Mouse (Mus musculus) kidney, postnatal 25 days (tissue): ENCODE measurements around the gene Tlnrd1.

Source experiments
- DNase-seq, 2 experiments: peaks; one replicate each; pipeline ENCODE4 v3.0.0; 2021; ENCODE audit warnings: mixed read lengths in 2 of 2

Tlnrd1 gene

DNA sequence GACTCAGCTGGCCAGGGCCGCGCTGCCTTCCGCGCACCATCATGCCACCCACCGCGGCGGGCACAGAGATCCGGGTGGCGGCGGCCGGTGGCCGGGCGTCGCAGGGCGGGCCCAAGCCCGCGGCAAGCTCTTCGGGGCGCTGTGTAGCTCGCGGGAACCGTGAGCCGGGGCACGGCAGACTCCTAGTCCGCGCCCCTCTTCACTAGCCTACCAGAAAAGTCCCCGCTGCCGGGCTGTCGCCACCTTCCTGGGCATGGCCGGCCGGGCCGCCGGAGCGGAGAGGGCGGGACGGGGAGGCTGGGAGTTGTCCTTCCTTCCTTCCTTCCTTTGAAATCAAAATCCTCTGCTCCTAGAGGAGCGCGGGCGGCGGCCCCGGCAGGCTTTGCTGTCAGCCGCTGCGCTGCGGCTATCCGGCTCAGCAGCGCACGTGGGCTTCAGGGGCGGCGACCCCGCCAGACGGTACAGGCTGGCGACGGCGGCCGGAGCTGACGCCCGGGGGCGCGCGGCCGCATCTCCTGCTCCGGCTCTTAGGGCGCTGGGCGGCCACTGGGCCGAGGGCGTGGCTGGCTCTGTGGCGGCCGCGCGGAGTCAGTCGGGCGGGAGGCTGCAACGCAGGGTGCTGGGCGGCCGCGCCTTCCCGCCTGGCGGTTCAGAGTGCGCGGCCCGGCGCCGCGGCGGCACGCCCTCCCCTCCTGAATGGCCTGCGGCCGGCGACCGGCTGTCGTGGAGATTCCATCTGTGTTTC, 657 bp downstream of the Tlnrd1 start:
- DNase-seq, result peak; percentile 78 to 92

DNA sequence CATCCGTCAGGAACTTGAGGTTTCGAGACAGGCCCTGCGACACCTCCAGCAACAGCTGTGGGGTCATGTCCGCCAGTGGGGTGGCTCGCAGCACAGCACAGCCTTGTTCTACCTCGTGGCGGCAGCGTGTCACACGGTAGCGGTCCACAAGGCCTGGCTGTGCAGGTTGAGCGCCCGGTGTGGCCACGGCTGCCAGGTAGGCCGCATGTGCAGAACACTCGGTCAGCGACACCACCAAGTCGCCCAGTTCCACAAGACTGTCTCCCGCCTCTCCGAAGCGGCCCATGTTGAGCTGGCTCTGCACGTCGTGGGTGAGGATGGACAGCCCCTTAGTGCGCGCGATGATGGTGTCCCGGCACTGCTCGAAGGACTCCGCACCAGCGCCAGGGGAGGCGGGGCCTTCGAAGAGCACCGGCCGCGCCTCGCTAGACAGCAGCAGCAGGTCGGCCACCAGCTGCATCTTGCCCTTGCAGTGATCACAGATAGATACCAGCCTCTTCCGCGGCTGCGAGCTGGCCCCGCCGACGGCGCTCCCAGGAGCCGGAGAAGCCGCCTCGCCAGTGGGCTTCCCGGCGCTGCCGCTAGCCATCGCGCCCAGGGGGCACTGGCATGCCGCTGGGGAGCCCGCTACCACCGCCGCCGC, 1.4 kb downstream of the Tlnrd1 start:
- DNase-seq, result peak; percentile 66 to 83

DNA sequence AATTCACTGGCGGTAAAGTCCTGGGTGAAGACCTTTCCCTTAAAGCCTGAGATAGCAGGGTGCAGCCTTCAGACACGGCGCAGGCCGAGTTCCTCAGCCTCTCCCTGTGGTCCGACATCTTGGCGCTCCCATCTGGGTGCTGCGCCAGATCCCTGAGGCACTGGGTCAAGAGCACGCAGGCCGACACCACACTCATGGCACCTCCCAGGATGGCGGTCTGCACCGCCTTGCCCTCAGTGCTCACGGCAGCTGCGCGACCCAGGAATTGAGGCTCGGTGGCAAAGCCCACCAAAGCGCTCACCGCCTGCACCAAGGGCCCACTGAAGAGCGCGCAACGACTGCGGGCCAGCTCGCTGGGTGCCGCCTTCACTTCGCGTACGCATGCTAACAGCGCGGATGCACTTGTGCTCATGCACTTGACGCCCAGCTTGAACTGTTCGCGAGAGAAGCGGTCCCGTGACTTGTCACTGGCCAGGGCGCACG, 1.9 kb downstream of the Tlnrd1 start:
- no peak for DNase-seq

DNA sequence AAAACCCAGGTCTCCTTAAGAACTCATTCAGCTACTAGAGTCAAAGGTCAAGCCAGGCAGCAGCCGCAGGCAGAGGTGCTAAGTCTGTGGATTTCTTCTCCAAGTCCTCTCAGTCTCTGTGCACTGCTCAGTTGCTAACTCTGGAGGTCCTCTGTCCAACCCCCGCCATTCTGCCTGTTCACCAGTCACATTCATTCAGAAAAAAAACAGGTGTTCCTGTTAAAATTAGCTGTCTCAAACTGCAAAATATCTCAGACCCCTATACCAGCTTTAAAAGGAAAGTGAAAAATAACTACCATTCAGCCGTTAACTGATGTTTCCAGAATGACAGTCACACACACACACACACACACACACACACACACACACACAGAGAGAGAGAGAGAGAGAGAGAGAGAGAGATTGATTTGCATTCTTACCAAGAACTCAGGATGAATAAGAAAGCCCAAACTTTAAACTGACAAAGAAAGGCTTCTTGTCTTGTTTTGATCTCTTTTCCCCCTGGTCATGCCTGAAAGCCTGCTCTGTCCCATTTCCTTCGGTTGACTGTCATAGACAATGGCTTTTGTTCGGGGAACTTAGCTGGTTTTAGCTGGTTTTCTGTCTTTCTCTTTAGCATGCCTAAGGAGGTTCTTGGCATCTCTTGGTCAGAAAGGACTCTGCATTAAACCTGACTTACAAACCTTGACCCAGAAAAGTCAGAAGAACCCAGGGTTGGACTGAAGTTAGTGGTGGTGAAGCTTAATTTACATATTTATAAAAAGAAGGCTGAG, 5.2 kb downstream of the Tlnrd1 start:
- peak; percentile 26 to 59 for DNase-seq

DNA sequence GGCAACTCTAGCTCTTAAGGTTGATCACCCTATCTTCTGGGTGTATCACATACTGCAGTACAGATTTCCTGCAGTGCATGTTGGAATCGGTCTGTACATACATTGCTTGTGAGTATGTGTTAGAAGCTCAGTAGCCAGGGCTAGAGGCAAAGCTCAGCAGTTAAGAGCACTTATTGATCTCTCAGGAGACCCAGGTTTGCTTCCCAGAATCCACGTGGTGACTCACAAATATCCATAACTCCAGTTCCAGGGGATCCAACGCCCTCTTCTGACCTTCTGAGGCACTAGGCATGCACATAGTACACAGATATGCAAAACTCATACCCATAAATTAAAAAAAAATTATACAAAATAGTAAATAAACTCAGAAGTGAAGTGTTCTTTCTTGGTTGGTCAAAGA, 7.0 kb downstream of the Tlnrd1 start:
- DNase-seq, result no peak

DNA sequence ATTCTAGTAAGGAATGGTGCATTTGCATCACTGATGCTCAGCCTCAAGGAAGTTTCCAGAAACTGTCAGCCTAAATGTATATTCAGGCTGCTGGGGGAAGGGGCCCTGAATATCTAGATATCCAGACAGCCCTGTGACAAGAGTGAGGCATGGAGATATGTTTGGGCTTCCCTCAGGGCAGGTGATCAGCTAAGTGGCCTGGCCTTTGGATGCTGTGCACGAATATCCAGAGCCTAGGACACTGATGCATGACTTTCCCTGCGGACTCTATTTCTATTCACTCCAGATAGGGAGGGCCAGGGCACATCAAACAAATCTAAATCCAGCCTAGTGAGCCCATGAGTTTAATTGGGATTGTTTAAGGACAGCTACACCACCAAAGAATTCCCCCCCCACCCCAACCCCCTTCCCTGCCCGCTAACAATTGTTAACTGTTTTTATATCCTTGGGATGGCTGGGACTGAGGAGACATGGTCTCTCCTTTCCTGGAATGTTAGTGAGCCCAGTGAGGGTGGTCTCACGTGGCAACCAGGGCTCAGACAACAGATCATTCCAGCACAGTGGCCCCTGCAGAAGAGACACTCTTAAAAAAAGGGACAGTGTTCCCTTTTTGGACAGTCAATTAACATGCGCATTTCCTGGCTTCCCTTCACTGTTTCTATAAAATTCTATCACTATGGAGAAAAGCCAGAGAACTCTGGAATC, 14.1 kb downstream of the Tlnrd1 start:
- peak in 1 of 2 experiments; percentile 17 for DNase-seq

DNA sequence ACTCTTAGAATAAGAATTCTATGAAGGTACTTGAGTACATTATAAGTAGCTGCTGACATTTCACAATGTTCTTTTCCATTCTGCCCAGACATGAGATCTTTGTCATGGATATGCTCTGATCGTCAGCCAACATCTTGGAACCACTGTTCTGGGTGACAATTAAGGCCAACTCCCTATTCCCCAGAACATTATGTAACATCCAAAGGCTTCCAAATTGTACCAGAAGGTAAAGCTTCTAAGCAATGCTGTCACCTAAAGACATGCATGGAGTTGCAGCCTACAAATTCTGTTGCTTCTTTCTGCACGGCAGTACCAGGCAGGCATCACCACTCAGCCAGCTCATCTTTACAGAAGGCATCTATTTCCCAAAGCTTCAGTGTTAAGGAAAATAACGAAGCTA, 15.9 kb downstream of the Tlnrd1 start:
- DNase-seq, result peak in 1 of 2 experiments; percentile 17

DNA sequence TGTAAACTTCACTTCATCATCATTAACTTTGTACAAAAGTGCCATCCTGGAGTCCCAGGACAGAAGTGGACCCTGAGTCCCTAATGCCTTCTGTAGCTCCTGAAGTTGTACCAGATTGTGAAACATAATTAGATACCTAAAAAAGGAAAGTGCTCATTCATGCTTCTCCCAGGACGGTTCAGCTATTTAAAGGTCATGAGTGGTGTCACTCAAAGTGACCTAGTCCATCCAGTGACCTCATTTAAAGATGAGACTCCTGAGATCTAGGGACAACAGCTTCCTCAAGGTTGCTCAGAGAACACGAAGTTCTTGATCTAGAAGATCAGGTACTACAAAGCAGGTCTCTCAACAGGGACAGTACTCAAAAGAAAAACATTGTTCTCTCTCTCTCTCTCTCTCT, 20.6 kb downstream of the Tlnrd1 start:
- no peak for DNase-seq

DNA sequence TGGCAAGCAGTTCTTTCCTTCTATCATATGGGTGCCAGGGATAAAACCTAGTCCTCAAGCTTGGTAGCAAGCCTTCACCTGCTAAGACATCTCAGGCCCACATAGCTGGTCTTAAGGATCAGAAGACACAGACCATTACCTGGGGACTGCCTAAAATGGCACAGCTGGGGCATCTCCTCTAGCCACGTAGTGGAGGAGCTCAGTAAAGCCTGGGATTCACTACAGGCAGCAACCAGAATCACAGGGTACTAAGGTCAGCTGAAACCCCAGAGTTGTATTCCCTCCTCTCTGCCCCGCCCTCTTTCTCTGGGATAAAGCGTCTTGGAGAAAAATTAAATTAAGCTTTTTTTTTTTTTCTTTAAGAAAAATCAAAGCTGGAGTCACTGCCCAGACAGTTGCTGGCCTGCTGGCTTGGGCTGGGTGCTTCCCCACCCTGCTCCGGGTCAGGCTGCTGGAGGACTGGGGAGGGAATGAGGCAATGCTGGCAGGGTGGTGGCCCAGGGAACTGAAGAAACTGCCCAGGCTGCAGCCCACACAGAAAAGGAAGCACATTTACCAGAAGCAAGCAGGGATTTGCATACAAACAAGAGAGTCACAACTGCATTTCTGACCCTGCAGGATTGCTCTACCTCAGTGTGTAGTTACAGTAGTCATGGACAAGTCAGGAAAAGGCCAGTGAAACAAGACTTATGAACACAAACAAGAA, 24.6 kb downstream of the Tlnrd1 start:
- peak in 1 of 2 experiments; percentile 37 for DNase-seq

DNA sequence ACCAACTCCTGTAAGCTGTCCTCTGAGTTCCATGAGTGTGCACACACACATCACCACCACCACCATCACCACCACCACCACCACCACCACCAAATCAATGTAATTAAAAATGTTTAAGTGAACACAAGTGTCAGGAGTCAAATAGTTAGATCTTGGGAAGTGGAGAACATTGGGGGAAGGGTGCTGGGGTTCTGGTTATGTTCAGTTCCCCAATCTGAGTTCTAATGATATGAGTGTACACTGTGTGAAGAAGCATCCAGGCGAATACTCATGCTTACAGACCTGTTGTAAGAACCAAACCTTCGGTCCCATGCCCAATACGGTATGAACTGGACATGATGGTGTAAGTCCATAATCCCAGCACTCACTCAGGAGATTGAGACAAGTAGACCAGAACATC, 26.2 kb downstream of the Tlnrd1 start:
- DNase-seq, result no peak

DNA sequence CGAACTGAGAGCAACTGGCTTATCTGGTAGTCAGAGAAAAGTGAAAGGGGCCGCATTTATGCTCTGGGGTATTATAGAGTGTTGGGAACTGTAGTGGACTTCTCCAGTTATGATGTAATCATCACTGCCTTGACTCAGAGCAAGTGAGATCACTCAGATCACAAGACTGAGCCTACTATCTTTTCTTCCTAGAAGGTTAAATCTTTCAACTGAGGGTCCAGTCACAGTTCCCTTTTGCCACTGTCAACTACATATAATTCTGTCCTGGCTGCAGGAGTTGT, 27.0 kb downstream of the Tlnrd1 start:
- DNase-seq, result no peak

DNA sequence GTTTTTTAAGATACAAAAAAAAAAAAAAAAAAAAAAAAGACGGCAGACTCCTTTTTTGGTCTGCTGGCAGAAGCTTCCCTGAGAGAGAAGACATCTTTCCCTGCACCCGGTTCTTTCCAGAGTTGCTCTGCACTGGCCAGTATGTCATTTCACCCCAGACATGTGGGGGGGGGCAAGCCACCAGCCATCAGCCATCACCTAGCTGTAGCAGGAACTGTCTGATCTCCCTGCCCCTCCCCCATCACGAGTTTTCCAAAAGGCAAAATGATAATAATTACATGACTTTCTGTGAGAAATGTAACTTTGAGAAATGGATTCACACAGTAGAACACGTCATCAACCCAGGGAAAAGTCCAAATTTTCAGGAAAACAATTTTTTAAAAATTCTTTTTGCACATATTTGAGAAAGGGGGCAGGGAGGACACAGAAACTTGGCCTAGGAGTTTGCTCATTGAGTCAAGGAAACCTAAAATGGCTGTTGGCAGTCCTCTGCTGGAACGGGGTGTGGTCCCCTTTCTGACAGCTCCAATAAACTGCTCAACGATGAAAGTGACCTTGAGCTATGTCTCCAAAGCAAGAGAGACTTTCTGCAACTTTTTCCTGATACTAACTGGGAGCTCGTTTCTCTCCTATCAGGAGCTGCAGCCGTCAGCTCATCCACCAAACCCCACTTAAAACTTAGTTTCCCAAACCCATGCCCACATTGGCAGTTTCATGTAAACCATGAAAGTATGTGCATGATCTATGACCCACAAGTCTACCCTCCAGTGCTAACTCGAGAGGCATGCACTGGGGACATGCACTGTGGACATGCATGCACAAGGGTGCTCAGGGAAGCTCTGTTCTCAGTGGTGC, 27.5 kb downstream of the Tlnrd1 start:
- no peak for DNase-seq

DNA sequence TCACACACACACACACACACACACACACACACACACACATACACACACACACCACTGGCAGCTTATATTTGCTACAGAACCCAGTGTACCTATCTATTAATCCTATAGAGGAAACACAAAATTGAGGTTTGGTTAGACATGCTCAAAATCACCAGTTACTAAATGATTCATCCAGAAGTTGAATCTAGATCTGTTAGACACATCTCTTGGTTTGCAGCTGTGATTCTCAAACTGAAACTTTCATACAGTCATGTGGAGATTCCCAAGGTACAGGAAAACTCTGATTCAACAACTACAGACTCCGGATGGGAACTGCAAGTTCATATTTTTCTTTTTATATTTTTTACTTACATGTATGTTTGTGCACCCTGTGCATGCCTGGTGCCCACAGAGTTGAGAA, 28.9 kb downstream of the Tlnrd1 start:
- no peak for DNase-seq

DNA sequence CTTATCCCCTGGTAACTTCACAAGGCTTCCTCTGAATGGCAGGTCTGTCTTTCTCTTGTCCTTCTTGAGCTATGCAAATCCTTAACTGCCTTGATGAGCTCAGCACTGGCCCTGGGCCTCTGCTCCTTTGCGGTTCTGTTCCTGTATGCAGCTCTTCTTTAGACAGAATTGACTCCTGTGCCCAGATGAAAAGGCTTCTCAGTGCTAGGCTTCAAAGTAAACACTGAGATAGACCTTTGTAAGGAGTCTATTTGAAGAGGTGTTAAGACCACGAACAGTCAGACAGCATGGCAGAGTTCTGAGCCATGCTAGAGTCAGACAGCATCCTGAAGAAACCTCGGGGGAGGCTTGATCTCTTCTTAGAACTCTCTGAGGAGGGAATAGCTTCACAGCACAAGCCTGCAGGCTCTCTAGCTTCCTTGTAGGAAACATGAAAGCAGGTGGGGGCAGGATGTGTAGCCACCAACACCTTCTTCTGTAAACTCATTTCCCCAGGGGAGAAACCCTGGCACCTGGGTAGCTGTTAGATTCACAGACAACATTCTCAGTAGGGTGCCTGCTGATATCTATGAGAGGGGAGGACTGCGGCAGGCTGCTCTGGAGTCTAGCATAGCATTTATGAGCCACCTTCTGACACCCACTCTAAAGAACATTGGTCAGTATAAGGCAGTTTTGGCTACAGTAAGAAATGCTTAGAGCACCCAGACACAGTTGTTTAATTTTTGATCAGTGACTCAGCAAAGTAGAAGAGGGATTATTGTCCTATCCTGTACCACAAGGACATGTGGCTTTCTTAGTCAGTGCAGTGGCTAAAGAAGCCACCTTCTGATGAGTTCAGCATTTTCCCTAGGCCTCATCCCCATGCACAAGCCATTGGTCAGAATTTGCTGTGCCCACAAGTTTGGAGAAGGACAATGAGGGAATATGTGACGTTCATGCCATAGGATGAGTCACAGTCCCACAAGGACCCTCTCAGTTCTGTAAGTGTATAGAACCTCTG, 31.4 kb downstream of the Tlnrd1 start:
- no peak for DNase-seq

DNA sequence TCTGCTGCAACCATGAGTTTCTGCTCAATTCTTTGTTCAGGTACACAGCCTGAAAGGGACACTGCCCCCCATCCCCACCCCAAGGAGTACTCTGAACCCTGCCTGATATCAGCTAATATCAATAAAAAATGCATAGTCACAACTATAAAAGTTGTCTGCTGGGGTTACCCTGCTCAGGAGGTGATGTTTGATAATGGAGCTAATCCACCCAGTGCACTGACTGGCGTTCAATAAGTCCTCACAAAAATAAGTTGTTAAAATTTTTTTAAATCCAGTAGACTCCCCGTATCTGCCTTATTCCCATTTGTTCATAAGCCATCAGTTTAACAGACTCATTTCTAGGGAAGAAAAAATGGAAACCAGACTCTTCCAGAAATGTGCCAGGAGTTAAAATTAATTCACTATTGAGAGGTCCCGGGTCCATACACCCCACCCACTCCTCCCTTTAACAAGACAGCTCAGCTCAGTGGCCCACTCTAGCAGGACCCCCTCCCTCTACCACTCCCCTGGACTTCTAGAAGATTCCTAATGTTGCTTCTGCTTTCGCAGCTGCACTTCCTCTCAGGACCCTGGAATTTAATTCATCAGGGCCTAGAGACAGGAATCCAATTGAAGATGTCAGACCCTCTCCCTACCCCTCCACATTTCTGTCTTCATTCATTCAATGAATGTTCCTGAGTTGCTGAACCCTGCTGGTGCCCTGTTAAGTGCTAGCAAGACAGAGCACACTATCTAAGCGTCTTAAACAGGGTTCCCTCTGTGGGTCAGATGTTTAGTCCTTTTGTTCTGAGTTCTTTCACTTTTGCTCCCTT, 32.3 kb downstream of the Tlnrd1 start:
- no peak for DNase-seq

DNA sequence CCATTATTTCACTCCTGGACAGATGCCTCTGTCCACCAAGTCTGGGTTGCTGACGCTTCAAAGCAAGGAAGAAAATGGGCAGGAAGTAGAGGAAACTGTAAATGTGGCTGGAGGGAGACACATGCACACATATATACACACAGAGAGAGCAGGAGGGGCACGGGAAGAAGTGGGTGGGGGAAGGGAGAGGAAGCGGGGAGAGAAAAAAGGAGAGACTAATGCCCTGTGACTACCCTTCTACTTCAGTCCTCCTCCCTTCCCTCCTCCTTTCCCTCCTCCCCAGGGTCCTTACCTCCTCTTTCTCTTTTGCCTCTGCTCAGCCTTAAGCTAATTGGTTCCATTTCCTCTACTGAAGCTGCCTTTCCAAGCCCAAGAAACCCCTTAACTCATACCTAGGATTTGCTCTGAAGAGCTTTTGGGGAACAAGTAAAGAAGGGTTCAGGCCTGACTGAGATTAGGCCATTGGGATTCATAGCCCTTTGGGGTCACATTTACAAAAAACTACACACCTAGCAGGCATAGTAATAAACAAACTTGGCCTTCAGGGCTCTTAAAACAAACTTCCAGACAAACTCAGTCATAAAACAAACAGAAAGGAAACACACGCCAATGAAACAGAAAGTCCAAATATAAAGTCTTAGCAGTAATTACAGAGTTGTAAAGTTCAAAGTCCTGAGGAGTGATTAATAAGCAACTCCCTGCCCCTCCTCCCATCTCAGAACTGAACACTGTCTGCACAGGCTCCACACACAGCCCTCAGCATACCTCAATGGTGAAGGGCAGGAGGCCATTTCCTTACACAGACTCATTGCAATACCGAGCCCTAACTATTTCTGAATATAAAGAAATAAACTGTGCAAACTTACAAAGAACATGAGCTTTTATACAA, 36.7 kb downstream of the Tlnrd1 start:
- DNase-seq, result peak; percentile 72 to 83

DNA sequence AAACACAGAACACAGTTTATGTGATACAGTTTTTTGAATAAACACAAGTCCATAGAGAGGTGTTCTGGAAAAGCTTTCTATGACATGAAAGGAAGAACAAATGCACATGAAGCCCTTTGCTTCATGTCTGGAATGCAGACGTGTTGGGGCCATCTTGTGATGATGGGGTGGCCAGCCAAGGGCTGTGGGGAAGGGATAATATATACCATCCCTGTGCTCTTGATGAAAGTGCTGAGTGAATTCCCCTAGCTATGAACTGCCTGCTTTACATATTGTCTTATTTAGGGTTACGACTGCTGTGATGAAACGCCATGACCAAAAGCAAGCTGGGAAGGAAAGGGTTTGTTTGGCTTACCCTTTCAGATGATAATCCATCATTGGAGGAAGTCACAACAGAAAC, 39.3 kb downstream of the Tlnrd1 start:
- DNase-seq, result no peak
